Mouse (Mus musculus): ENCODE measurements around the gene Ltbp3.

Ltbp3 gene

DNA sequence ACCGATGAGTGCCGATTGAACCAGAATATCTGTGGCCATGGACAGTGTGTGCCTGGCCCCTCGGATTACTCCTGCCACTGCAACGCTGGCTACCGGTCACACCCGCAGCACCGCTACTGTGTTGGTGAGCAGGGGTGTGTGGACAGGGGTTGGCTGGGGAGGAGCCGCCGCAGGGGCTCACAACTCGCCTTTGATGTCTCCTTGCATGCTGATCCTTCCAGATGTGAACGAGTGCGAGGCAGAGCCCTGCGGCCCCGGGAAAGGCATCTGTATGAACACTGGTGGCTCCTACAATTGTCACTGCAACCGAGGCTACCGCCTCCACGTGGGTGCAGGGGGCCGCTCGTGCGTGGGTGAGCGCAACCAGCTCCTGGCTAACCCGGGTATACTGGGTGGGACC lies 10.2 kb downstream of the Ltbp3 start:
- DNase-seq (ENCODE audit: low read depth, low spot score): no peak

DNA sequence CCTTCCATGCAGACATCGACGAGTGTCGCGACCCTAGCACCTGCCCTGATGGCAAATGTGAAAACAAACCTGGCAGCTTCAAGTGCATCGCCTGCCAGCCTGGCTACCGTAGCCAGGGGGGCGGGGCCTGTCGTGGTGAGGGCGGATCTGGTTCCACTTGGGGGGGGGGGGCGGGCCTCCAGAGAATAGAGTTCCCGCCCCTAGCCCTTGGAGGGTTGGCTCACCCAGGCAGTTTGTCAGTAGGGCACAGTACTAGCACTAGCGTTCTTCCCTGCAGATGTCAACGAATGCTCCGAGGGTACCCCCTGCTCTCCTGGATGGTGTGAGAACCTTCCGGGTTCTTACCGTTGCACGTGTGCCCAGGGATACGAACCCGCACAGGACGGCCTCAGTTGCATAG lies 11.0 kb downstream of the Ltbp3 start:
- DNase-seq (ENCODE audit: low read depth, low spot score): peak; percentile 75

DNA sequence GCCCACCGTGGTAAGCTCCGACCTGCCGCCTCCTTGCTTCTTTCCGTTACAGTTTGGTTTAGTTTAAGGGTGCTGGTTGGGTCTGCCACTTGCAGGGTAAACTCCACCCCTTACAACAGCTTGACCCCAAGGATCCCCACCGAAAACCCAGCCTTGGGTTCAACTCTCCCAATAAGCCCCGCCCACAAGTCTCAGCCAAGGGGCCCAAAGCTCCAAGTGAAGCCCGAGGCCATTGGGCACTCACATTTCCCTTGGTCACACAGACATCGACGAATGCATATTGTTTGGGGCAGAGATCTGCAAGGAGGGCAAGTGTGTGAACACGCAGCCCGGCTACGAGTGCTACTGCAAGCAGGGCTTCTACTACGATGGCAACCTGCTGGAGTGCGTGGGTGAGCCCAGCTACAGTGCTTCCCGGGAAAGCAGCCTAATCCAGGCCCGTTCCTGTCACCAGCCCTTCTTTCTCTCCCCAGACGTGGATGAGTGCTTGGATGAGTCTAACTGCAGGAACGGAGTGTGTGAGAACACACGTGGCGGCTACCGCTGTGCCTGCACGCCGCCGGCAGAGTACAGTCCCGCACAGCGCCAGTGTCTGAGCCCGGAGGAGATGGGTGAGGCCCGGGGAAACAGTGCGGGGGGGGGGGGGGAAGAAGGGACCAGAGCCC lies 15.7 kb downstream of the Ltbp3 start:
- DNase-seq (ENCODE audit: low read depth, low spot score): no peak

DNA sequence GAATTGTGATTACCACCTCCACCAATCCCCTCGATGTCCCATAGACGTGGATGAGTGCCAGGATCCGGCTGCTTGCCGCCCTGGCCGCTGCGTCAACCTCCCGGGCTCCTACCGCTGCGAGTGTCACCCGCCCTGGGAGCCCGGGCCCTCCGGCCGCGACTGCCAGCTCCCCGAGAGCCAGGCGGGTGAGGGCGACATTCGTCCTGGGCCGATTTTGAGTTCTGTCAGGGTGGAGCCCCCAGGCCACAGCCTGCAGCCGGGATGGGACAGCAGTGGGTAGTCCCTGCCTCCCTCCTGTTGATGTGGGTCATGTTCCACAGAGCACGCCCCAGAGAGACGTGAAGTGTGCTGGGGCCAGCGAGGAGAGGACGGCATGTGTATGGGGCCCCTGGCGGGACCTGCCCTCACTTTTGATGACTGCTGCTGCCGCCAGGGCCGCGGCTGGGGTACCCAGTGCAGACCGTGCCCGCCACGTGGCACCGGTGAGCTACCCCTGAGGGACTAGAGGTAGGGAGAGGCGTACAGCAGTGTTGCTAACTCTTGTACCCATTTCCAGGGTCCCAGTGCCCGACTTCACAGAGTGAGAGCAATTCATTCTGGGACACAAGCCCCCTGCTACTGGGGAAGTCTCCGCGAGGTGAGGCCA lies 16.4 kb downstream of the Ltbp3 start:
- no peak for DNase-seq (ENCODE audit: low read depth, low spot score)

DNA sequence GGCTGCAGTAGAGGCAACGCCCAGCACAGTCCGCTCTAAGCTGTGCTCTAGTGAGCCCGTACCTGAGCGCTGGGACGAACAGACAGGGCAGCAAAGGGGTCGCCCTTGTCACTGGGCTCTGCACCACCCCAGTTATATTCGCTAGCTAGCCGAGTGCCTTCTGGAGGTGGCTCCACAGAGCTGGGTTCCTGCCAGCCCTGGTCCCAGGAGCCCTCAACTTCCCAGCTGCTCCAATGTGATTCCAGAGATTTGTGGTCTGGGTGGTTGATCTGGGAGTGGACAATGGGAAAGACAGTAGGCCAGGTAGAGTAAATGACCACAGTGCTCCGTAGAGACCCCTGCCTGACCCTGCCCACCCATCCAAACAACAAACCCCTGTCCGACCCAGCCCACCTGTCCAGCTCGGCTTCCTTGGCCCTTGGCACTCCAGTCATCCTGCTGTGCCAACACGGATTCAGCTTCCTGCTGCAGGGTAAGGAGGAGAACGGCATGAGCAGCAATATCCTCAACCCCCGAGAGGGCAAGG lies 18.2 kb downstream of the Ltbp3 start:
- no peak for DNase-seq (ENCODE audit: low read depth, low spot score)

DNA sequence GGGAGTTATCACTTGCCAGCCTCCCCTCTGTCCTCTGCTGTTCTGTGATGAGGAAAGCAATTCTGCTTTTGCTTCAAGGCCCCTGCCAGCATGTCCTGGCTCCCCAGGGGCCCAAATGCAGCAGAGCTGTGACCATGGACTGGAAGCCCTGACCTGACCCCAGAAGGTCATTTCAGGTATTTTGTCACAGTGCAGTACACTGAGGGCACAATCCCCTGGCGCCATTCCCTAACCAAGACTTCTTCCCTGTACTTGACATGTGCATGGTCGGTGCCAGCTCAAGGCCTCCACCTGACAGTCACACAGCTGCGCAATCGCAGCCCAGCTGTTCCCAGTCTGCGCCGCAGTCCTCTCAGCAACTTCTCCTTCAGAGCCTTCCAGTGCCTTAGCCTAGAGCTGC lies 22.5 kb downstream of the Ltbp3 start:
- DNase-seq (ENCODE audit: low read depth, low spot score): no peak

DNA sequence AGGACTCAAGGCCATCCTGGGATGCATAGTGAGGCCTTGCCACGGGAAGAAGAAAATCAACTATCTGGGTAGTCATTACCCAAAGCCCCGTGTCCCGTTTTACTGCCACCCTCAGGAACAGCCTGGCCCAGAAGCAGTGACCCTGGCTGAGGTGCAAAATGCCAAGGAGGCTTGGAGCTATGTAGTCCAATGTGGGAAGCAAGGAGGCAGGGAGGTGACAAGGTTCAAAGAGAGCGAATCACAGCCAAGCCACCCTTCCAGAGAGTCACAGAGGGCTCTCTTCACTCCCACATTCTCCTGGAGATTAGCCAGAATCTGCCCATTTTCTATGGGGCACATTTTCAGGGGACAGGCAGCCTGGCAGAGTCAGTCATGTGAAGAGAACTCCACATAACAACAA lies 26.6 kb downstream of the Ltbp3 start:
- DNase-seq (ENCODE audit: low read depth, low spot score): no peak

DNA sequence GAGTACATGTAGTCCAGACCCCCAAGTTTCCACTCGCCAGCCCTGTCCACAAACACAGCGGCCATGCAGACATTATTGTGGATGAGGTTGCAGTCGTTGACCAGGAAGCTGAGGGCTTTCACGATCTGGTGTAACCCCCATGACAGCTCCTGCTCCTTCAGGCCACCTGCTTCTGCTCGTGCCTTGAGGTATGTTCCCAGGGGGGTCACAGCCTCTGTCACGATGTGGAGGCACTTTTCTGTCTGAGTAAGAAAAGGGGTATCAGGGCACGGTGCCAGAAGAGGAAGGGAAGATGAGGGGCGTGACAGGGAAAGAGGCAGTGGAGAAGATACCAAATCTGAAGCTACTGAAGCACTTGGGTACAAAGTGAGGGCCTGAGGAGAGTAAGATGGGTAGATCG lies 29.6 kb downstream of the Ltbp3 start:
- DNase-seq (ENCODE audit: low read depth, low spot score): no peak

DNA sequence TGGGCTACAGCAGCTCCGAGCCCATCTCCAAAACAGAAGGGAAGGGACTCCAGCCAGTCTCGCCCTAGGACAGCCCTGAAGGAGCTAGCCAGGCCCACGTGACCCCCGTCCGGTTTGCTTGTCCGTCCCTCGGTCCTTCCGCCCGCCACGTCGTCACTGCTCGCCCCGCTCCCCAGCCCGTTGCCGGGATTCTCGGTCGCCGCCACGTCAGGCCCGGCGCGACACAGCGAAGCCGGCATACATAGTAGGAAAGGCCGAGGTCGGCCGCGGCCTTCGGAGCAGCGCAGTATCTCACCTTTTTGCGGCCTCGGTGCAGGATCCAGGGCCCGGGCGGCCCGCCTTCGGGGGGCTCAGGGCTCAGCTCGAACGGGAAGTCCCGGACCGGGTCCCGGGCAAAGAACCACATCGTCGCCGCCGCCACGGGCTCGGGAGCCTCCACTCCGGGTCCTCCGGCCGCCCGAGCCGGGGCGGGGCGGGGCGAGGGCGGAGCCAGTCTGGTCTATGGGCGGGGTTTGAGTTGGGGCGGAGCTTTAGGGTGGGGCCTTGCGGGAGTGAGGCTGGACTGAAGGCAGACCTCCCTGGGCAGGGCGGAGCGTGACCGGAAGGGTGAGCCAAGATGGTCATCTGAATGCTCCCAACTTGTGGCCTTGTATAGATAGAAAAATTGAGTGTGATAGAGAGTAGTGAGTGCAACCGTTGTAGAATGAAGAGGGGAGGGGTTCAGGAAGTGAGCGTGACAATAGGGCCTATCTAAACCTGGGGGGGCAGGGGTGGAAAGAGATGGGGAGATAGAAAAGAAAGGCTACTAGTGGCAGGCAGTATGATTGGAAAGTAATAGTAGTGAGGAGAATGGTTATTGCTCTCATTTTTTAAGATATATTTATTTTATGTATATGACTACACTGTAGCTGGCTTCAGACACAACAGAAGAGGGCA lies 30.5 kb downstream of the Ltbp3 start, which contains the start of gene Scyl1:
Gene Scyl1 (minus strand): TSS at position 495 of the 936 bp plus-strand sequence.
- peak; percentile 90 for DNase-seq (ENCODE audit: low read depth, low spot score)

DNA sequence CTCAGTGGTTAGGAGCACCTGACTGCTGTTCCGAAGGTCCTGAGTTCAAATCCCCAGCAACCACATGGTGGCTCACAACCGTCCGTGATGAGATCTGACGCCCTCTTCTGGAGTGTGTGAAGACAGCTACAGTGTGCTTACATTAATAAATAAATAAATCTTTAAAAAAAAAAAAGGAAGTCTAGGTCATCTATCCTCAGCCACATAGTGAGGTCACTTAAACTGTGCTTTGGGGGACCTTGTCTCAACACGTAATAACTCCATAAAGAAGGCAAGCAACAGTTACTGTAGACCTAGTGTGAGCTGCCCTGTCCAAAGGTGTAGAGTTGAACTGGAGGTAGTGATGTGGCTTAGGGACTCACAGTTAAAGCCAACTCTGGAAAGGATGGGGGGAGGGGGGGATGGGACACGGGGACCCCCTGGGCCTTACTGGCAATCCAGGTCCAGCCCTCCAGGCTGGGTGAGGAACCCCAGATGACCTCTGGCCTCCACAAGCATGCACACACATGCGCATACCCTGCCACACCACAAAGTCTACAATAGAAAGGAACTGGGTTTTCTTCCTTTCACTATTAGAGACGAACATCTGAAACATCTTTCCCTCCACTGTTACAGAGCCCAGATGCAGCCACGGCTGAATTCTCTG lies 36.8 kb downstream of the Ltbp3 start:
- no peak for DNase-seq (ENCODE audit: low read depth, low spot score)

DNA sequence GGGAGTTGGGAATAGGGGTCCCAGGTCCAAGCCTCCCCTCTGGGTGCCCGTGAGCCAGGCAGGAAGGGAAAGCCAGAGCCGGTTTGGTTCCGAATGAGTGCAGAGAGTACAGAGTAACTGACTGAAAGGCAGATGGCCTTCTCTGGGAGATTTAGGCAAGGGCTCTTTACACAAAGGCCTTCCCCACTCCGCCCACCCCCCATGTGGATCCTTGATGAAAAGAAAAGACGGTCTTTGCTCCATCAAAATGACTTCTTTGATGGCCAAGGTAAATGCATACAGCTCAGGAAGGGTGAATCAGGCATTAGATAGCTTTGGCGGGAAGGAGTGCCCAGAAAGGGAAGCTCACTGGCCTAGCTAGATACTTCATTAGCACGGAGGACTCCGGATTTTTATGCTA lies 37.6 kb downstream of the Ltbp3 start:
- DNase-seq (ENCODE audit: low read depth, low spot score): no peak

DNA sequence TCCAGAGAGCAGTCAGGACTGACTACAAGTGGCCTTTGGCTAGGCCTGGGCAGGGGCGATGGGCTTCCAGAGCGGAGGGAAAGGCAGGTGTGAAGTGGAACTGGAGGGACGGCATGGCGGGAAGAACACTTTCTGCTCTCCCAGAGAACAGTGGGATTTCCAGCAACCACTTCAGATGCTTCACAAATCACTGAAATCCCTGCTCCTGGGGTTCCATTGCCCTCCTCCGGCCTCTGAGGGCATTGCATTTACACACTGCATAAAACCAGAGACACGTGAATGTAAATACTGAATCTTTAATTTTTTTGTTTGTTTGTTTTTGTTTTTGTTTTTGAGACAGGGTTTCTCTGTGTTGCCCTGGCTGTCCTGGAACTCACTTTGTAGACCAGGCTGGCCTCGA lies 39.5 kb downstream of the Ltbp3 start:
- DNase-seq (ENCODE audit: low read depth, low spot score): peak; percentile 42

DNA sequence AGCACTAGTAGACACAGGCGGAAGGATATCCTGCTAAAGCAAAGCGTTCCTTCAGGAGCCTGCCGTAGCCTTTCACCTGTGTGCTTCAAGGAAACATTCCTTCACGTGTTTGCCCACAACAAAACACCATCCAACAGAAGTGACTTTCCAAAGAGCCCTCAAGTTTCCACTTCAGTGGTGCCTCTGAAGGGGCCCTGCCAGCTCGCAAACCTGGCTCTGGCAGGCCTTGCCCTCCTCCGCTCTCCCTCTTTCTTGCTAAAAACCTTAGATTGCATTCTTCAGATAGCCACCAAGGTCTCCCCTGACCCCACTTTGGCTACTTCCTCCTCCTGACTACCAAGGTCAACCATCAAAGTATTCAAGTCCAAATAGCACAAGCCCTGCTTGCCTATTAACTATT lies 40.8 kb downstream of the Ltbp3 start:
- DNase-seq (ENCODE audit: low read depth, low spot score): no peak

DNA sequence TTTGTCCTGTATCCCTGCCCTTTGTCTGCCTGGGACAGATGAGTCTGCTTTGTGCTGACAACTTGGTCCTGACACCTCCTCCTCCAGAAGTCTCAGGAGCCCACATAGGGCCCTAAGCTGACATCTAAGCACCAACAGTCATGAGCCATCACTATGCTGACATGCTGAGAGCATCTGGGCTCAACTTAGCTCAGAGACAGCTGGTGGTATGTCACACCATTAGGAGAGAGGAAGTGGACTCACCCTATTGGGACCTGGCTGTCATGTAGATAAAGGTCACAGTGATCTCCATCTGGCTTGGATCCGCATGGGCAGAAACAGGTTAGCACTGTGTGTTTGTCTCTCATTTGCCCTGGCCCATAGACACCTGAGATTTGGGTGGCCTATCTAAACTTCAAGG lies 41.4 kb downstream of the Ltbp3 start:
- DNase-seq (ENCODE audit: low read depth, low spot score): no peak

DNA sequence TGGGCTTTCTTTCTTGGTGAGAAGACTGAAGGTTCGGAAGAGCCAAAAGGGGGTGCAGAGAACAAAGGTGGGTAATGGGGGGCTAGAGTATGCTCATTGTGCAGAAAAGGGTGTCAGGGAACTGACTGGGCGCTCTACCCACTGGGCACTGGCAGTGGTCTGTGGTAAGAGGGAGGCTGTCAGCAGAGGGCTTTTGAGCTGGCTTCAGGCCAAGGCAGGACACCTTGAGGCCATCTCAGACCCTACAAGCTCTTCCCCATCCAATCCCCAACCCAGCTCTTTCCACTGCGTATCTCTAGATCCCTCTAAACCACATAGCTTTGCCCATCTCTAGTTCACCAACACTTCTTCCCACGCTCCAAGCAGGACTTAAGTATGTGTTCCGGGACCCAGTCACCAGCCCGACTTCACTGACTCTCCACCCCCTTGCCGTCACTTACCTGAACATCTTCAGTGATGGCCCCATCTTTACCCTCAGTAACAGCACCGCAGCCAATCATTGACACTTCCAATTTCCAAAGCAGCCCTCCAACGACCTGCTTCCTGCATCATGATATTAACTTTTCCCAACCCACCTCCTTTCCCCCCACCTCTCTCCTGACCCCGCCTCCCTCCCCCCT lies 44.4 kb downstream of the Ltbp3 start:
- no peak for DNase-seq (ENCODE audit: low read depth, low spot score)

DNA sequence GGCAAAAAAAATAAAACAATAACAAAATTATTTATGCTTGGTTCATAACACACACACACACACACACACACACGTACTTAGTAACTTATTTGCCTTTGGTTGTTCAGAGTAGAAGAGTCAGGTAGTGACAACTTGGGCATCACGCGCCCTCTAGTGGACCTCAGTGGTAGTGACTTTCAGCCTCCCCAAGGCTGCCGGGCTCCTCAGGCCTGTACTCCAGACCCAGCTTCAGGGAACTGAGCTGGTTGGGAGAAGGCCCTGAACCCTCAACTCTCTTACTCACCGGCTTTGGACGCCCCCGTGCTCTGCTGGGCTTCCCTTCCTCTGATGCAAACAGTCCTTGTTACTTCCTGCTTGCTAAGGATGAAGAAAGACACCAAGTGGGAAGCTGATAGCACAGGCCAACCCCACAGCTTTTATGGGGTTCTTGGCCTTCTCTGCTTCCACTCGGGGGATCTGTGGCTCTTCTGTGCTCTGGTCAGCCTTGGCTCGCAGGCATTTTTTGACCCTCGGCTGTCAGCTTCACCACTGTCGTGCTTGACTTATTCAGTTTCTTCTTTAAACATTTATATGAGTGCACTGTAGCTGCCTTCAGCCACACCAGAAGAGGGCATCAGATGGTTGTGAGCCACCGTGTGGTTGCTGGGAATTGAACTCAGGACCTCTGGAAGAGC lies 45.9 kb downstream of the Ltbp3 start:
- DNase-seq (ENCODE audit: low read depth, low spot score): peak; percentile 94

DNA sequence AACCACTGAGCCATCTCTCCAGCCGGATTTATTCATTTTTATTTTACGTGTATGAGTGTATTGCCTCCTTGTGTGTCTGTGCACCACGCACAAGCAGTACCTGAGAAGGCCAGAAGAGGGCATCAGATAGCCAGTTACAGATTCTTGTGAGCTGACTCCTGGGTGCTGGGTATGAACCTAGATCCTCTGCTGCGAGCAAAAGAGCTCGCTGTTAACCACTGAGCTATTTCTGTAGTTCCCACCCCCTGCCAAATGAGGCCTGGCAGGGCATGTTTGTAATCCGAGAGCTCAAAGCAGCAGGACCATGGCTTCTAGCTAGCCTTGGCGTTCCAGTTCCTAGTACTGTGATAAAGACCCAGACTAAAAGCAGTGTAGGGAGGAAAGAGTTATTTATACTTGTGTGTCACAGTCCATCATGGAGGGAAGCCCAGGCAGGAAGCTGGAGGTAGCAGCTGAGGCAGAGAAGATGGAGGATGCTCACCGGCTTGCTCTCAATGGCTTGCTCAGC lies 46.5 kb downstream of the Ltbp3 start:
- DNase-seq (ENCODE audit: low read depth, low spot score): peak; percentile 92

DNA sequence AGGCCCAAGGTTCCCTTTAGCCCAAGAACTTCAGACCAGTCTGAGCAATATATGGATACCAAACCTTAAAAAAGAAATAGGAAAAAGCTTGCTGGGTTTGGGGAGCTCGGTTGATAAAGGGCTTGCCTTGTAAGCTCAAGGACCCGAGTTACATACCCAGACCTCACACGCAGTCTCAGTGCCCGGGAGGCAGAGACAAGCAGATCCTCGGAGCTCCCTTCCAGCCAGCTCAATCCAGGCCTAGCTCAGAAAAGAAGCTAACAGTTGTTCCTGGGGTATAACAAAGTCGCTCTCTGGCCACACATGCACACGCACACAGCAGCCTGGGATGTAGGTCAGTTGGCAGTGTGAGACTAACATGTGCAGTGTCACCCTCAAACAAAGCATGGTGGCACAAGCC lies 47.2 kb downstream of the Ltbp3 start:
- no peak for DNase-seq (ENCODE audit: low read depth, low spot score)

DNA sequence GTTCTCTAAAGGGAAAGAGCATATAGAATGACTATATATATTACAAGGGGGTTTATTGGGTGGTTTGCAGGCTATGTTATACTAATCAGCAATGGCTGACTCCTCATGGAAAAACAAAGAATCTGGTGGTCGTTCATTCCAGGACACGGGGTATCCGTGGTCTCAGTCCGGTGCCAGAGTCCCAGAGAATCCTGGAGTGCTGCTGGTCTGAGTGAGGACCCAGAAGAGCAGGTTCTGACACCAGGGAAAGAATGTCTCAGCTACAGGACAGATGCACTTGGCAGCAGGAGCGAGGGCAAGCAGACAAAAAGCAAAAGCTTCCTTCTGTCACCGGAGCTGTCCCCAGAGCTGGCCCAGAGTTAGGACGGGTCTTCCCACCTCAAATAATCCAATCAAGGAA lies 47.9 kb downstream of the Ltbp3 start:
- no peak for DNase-seq (ENCODE audit: low read depth, low spot score)

DNA sequence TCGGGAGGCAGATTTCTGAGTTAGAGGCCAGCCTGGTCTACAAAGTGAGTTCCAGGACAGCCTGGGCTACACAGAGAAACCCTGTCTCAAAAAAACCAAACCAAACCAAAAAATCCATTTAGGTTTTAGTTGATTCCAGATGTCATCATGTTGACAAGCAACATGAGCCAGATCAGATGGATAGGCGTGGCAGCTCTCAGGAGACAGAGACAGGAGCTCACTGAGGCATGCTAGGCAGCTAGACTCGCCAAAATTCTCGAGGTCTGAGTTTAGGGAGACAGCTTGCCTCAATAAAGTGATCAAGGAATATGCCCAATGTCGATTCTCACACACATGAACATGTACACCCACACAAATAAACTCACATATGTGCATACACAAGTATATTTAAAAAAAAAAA lies 48.4 kb downstream of the Ltbp3 start:
- DNase-seq (ENCODE audit: low read depth, low spot score): no peak

DNA sequence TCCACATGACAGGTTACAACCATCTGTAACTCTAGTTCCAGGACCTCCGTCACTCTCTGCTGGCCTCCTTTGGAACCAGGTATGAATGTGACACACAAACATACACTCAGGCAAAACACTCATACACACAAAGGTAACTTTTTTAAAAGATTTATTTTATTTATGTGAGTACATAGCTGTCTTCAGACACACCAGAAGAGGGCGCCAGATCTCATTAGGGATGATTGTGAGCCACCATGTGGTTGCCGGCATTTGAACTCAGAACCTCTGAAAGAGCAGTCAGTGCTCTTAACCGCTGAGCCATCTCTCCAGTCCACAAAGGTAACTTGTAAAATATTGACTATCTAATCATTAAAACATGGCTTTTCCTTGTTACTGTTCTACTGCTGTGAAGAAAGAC lies 50.6 kb downstream of the Ltbp3 start:
- no peak for DNase-seq (ENCODE audit: low read depth, low spot score)

Measured in CD4-positive, CD25-positive, alpha-beta regulatory T cell, adult 2 months (primary cell).